Mouse (Mus musculus) forebrain, embryonic 15.5 days (tissue): ENCODE results near the gene Nap1l4. TPM values are rescaled to one million over a fixed set of nuclear protein-coding genes. Genes with fewer than 3 reads are reported as not detected.

Source experiments
- ATAC-seq: fragments of 200-750 bp; cut with Nextera tagmentation; replicated peaks from 2 replicates; pipeline ENCODE4 v1.8.0; 2017; ENCODE audit warnings: mild to moderate bottlenecking, moderate TSS enrichment, moderate library complexity
- H3K27ac ChIP-seq: fragments of 300-500 bp; sonication (generic); replicated peaks from 2 replicates; pipeline ENCODE4 v1.5.1; 2015; ENCODE audit warnings: mild to moderate bottlenecking, inconsistent platforms
- H3K27me3 ChIP-seq: fragments of 300-500 bp; sonication (generic); 2 replicates; pipeline ENCODE4 v1.6.1; 2015; ENCODE audit warnings: inconsistent platforms
- H3K36me3 ChIP-seq: fragments of 300-500 bp; sonication (generic); 2 replicates; pipeline ENCODE4 v1.6.1; 2015; ENCODE audit warnings: mild to moderate bottlenecking, inconsistent platforms
- H3K4me1 ChIP-seq: fragments of 300-500 bp; sonication (generic); 2 replicates; pipeline ENCODE4 v1.6.1; 2015; ENCODE audit warnings: inconsistent platforms
- H3K4me2 ChIP-seq: fragments of 300-500 bp; sonication (generic); replicated peaks from 2 replicates; pipeline ENCODE4 v1.6.1; 2015; ENCODE audit warnings: mild to moderate bottlenecking, inconsistent platforms
- H3K4me3 ChIP-seq: fragments of 300-500 bp; sonication (generic); 2 replicates; pipeline ENCODE4 v1.5.1; 2015; ENCODE audit warnings: mild to moderate bottlenecking, inconsistent platforms
- H3K9ac ChIP-seq: fragments of 300-500 bp; sonication (generic); replicated peaks from 2 replicates; pipeline ENCODE4 v1.6.1; 2015; ENCODE audit warnings: mild to moderate bottlenecking, inconsistent platforms
- H3K9me3 ChIP-seq: fragments of 300-500 bp; sonication (generic); 2 replicates; pipeline ENCODE4 v1.6.1; 2016; ENCODE audit warnings: inconsistent platforms
- WGBS: fragments of 180-500 bp; shearing (Covaris S2); methylation state at CpG from one replicate; pipeline ENCODE4 v1.1.7; 2015; ENCODE audit warnings: mixed read lengths; 5-methylcytosine and 5-hydroxymethylcytosine counted together
- polyA plus RNA-seq: library from polyadenylated mRNA; unstranded; fragments of >200 nt; fragmentation: Nextera tagmentation; extraction: Ambion mirVana; gene quantifications from 2 replicates; pipeline ENCODE4 v1.2.1, GENCODE M21; 2015

The Nap1l4 gene
- polyA plus RNA-seq, 1 experiment from 2014 or later, result 356 TPM

DNA sequence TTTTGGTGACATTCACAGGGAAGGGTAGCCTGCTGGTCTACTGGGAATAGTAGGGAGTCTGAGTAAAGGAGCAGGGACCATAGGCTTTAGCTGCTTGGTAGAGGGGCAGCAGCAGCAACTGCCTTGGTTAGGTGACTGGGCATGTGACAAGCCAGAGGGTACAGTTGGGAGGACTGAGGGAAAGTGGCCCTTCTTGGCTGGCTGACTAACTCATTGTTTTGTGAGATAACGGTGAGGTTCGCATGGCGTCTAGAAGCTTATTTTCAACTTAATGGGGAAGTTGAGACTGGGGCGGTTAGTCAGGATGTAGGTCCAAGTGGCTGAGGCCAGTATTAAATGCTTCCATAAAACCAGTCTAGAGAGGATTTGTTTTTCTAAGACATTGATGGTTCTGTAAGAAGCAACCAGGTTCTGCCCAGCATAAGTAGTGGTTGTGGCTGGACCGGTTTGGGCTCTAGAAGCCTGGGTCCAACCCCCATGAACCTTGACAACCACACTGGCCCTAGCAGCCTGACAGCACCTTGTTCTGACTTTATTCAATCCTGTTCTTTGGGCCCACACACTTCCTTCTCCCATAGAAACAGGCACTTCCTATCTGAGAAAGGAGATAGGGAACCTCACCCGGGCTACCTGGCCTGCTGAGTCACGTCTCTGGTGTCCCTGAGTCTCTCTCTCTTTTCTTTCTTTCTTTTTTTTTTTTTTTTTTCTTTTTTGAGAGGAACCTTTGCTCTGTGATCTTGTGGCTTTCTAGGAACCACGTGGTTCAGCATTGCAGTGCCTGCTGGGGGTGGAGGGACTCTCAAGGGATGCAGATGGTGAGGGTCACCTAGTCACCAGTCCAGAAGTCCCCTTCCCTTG is 53.6 kb downstream of the Nap1l4 start:
- Histone ChIP-seq H3K27ac (no peak overlapping the region), H3K4me2 (no peak overlapping the region), H3K4me1 (no peaks in the 10 kb centered on the region), H3K4me3 (no peak overlapping the region), H3K36me3 (no peaks in the 10 kb centered on the region), H3K27me3 (peaks cover 9% of the 10 kb centered on the region), H3K9me3 (no peaks in the 10 kb centered on the region), H3K9ac (no peak overlapping the region)
- ATAC-seq, result no peak
- 77% methylated on average over 8 of the region's 8 CpGs for WGBS

DNA sequence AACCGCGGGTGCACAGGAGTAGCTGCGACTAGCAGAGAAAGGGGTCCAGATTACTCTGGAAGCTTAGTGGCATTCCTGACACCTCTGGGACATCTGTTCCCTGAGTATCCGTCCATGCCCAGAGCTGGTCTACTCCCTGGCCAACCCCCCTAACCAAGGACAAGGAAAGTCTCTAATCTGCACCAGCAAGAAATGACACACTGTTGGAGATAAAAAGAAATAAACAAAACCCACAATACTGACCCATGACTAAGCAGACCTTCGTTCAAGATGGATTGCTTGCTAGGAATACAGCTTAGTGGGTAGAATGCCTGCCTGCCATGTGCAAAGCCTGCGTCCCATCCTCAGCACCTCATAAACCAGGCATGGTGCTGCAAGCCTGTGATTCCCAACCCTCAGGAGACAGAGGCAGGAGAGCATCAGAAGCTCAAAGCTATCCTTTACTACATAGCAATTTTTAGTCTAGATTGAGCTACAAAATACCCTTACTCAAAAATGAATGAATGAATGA is 55.2 kb downstream of the Nap1l4 start:
- no peak for ATAC-seq
- WGBS, result 94% methylated on average over 6 of the region's 6 CpGs
- Histone ChIP-seq H3K4me2 (no peak overlapping the region), H3K9me3 (no peaks in the 10 kb centered on the region), H3K27me3 (no peaks in the 10 kb centered on the region), H3K27ac (no peak overlapping the region), H3K36me3 (no peaks in the 10 kb centered on the region), H3K4me3 (no peak overlapping the region), H3K9ac (no peak overlapping the region), H3K4me1 (no peaks in the 10 kb centered on the region)

DNA sequence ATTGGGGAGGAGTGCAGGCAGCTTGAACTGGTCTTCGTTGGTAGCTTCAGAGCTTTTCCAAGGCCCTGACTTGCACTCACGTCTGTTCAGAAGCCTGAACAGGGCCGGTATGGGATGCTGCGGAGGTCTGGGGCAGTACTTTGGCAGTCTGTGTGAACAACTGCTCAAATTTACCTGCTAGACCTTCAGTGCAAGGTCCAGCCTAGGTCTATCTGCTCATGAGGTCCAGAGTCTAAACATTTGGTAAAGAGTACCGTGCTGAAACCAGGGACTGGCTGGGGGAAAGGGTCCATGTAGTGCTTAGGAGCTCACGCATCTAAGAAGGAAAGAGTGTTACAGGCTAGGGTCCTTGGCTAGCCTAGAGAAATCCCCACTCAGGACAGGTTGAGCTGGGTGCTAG is 59.2 kb downstream of the Nap1l4 start:
- Histone ChIP-seq H3K36me3 (no peaks in the 10 kb centered on the region), H3K9me3 (no peaks in the 10 kb centered on the region), H3K4me2 (no peak overlapping the region), H3K27me3 (no peaks in the 10 kb centered on the region), H3K4me3 (no peak overlapping the region), H3K27ac (no peak overlapping the region), H3K4me1 (no peaks in the 10 kb centered on the region), H3K9ac (no peak overlapping the region)
- ATAC-seq, result no peak
- 78% methylated on average over 6 of the region's 6 CpGs for WGBS

DNA sequence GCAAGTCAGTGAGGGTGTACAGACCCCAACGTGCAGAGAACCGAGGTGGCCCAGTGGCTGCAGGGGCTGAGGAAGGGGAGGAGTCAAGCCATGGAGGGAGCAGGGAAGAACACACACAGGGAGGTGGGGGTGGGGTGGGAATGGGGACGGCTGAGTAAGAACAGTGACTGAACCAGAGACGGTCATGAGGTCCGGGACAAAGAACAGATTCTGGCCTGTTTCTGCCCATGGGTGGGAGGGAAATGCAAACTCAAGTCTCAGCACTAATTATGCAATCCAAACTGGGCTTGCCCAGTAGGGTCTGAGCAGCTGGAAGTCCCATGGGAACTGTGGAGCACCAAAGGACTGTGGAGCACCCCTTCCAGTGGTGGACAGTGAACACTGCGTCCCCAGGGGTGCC is 66.4 kb downstream of the Nap1l4 start:
- H3K27me3 ChIP-seq, result no peaks in the 10 kb centered on the region
- no peaks in the 10 kb centered on the region for H3K9me3 ChIP-seq
- H3K4me3 ChIP-seq, result no peak overlapping the region
- H3K36me3 ChIP-seq, result no peaks in the 10 kb centered on the region
- no peak overlapping the region for H3K4me2 ChIP-seq
- H3K27ac ChIP-seq, result no peak overlapping the region
- ATAC-seq, result no peak
- WGBS, result 6% methylated on average over 6 of the region's 6 CpGs
- H3K9ac ChIP-seq, result no peak overlapping the region
- no peaks in the 10 kb centered on the region for H3K4me1 ChIP-seq

DNA sequence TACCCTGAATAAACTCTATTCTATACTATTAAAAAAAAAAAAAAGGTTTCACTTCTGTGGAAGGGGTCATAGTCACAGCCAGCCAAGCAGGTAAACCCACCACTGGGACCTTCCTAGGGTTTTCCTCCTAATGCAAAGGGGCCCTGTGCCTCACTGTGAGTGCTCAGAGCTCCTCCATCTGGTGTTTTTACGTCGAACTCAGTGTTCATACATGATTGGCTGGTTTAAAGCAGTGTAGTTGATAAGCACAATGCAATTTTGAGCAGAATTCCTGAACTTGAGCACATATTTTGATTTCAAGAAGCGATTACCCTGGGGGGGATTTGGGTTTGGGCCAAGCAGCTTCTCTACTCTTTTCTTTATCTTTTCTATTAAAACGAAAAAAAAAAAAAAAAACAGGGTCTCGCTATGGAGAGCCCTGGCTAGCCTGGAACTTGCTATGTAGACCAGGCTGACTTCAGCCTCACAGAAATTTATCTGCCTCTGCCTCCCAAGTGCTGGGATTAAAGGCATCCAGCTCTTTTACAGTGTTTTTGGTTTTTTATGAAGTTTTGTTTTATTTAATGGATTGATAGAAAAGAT is 67.0 kb downstream of the Nap1l4 start:
- ATAC-seq, result no peak
- Histone ChIP-seq H3K27ac (no peak overlapping the region), H3K9ac (no peak overlapping the region), H3K4me3 (no peak overlapping the region), H3K36me3 (no peaks in the 10 kb centered on the region), H3K27me3 (no peaks in the 10 kb centered on the region), H3K4me2 (no peak overlapping the region), H3K4me1 (no peaks in the 10 kb centered on the region), H3K9me3 (no peaks in the 10 kb centered on the region)
- 40% methylated on average over 5 of the region's 5 CpGs for WGBS

DNA sequence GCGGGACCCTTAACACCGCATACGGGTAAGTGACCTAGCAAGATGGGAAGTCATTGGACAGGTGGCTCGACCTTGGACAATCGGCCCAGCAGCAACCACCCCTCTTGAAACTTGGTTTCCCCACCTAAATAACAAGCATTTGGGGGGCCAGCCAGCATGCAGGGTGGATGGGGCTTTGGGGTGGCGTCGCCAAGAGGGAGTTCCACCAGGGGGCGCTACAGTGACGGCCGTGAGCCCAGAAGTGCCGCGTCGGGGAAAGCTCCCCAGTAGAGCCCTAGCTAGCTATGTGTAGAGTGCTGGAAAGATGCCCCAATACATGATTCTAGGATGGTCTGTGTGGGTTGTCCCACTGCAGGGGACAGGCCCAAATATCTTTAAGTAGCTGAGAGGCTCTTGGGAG is 68.4 kb downstream of the Nap1l4 start:
- H3K27me3 ChIP-seq, result no peaks in the 10 kb centered on the region
- no peak overlapping the region for H3K4me3 ChIP-seq
- no peak overlapping the region for H3K27ac ChIP-seq
- WGBS, result 33% methylated on average over 13 of the region's 13 CpGs
- no peak for ATAC-seq
- no peaks in the 10 kb centered on the region for H3K4me1 ChIP-seq
- H3K9me3 ChIP-seq, result no peaks in the 10 kb centered on the region
- no peaks in the 10 kb centered on the region for H3K36me3 ChIP-seq
- H3K4me2 ChIP-seq, result no peak overlapping the region
- H3K9ac ChIP-seq, result no peak overlapping the region

DNA sequence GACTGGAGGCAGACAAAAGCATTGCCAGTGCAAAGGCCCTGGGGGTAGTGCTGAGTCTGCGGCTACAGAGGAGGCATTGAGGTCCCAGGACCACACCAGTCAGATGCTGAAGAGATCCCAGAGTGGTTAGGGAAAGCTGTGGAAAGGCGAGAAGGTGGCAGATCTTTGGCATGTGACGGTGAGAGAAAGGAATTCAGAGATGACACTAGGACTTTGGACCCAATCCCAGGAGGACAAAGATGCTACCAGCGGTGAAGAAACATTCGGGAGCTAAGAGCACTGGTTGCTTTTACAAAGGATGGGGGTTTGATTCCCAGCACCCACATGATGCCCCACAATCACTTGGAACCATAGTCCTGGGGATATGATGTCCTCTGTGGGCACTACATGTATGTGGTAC is 71.1 kb downstream of the Nap1l4 start:
- ATAC-seq, result no peak
- Histone ChIP-seq H3K36me3 (no peaks in the 10 kb centered on the region), H3K4me3 (no peak overlapping the region), H3K9me3 (no peaks in the 10 kb centered on the region), H3K27ac (no peak overlapping the region), H3K4me1 (no peaks in the 10 kb centered on the region), H3K4me2 (no peak overlapping the region), H3K9ac (no peak overlapping the region), H3K27me3 (no peaks in the 10 kb centered on the region)
- WGBS, result 88% methylated on average over 5 of the region's 5 CpGs

DNA sequence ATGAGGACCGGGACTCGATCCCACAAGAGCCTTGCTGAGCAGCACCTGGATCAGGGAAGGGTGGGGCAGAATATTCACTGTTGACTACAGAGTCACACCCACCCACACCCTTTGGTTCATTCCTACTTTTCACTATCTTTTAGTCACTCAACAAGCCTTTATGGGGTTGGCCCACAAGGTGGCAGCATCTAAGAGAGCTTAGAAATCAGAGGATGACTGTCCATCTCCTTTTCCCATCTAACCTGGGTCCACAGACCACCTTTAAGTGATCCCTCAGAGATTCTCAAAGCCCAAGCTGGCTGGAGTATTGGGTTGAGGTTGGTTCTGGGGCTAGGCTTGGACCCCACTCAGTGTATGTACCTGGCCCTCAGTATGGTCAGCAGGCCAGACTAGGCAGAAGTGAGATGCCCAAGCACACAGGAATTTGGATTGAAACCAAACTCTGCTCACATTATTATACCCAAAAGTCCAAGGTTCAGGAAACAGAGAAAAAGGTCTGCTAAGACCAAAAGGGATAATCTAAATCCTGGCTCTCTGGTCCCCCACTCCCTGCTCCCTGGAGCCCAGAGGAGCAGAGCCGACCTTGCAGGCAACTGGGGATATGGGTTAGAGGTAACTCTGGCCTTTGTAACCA is 72.1 kb downstream of the Nap1l4 start:
- Histone ChIP-seq H3K9me3 (no peaks in the 10 kb centered on the region), H3K4me3 (no peak overlapping the region), H3K4me1 (no peaks in the 10 kb centered on the region), H3K27ac (no peak overlapping the region), H3K27me3 (no peaks in the 10 kb centered on the region), H3K9ac (no peak overlapping the region), H3K4me2 (no peak overlapping the region), H3K36me3 (no peaks in the 10 kb centered on the region)
- no peak for ATAC-seq
- 91% methylated on average over 3 of the region's 3 CpGs for WGBS

DNA sequence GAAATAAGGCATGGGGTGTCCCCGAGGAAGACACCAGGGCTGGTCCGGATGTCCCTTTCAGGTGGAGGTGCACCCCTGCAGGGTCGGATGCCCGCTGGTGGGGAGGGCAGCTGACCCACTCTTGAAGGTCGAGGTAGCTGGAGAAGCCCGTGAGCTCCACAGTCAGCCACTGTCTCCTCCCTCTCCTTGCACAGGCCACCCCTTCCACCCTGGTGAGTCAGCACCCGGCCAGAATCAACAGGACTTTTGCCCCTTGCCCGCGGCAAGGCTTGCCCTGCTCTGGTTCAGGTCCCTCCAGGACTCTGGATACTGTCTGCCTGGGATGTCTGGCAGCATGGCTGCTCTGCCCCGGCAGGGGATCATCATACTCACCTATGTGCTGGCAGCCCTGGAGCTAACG is 73.0 kb downstream of the Nap1l4 start:
- H3K4me2 ChIP-seq, result no peak overlapping the region
- no peak overlapping the region for H3K27ac ChIP-seq
- no peak overlapping the region for H3K9ac ChIP-seq
- no peaks in the 10 kb centered on the region for H3K4me1 ChIP-seq
- WGBS, result 74% methylated on average over 11 of the region's 11 CpGs
- no peaks in the 10 kb centered on the region for H3K36me3 ChIP-seq
- no peaks in the 10 kb centered on the region for H3K27me3 ChIP-seq
- H3K4me3 ChIP-seq, result no peak overlapping the region
- no peak for ATAC-seq
- H3K9me3 ChIP-seq, result no peaks in the 10 kb centered on the region

DNA sequence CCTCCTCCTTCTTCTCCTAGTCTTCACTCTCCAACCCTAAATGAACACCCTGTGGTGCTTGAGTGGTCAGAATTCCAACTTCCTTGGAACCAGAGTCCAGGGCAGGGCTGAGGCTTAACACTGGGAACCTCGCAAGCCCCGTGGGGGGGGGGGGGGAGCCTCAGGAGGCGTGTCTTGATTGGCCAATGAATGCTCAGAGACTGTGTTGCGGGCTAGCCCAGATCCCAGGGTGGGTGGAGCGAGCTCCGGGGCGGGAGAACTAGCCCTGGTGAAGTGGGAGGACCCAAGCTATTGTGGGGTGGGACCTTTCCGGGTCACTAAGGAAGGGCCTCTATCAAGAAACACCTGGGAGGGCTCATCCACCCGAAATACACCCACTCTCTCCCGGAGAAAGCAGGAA is 74.1 kb downstream of the Nap1l4 start:
- Histone ChIP-seq H3K4me1 (peaks cover under 1% of the 10 kb centered on the region; the same call in 1 of the 2 replicates), H3K36me3 (no peaks in the 10 kb centered on the region), H3K4me3 (no peak overlapping the region), H3K9me3 (no peaks in the 10 kb centered on the region), H3K4me2 (no peak overlapping the region), H3K27ac (no peak overlapping the region), H3K9ac (no peak overlapping the region), H3K27me3 (no peaks in the 10 kb centered on the region)
- no peak for ATAC-seq
- 49% methylated on average over 10 of the region's 10 CpGs for WGBS

DNA sequence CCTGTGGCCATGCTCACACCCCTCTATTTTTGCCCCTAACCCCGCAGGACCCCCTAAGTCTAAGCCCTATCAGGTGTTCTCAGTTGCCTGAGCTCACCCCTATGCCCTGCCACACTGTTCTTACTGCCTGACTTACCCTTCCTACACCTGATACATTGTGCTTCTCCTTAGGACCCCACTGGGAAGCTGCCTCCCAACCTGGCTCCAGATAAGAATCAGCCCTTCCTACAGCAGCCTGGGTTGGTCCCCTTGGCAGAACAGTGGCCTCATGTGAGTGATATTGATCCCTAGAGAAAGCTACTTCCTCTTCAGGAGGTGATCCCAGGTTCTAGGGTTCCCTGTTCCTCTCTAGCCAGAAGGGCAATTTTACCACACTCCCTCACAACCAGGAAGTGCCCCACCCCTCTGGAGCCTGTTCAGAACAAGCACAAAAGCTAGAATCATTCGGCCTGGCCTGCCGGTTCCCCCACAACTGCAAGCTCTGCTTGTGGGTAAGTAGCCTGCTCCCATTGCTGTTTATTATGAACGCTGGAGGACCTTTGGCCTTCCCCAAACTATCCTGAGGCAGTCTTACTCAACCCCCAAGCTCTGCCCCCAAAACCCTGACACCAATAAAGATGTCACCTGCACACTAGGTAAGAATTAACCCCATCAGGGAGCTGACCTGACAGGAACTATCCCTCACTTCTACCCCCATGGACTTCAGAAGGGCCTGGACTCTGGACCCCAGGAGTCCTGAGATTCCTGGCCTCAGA is 75.4 kb downstream of the Nap1l4 start, which contains the start of gene Slc22a18:
Gene Slc22a18 (plus strand): TSS at position 390 of the 755 bp plus-strand sequence.
- Histone ChIP-seq H3K9ac (no peak within 1 kb of the TSS), H3K4me2 (no peak within 1 kb of the TSS), H3K4me1 (peaks cover 2% of the 10 kb centered on the region; the same call in 1 of the 2 replicates), H3K4me3 (no peak within 1 kb of the TSS), H3K27me3 (no peaks in the 10 kb centered on the region), H3K9me3 (no peaks in the 10 kb centered on the region), H3K27ac (no peak within 1 kb of the TSS), H3K36me3 (no peaks in the 10 kb centered on the region)
- WGBS, result 35% methylated on average over 4 of the region's 4 CpGs
- no peak for ATAC-seq

DNA sequence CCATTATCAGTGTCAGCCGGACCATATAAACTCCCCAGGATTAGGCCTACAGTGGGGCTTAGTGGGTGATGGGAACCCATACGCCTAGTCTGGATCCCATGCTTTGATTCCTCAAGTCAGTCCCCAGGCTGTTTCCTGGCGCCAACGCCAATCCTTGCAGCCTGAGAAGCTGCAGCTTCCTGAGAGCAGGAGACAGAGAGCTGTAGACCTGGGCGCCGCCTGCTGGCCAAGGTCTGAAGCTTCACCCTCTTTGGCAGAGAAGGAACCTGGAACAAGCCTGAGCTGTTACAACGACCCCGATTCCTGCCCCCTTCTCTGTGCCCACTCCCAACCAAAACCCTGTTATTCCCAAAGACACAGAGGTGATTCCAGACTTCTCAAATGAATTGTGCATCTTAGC is 79.0 kb downstream of the Nap1l4 start:
- H3K9ac ChIP-seq, result no peak overlapping the region
- H3K27me3 ChIP-seq, result peaks cover 5% of the 10 kb centered on the region; the same call in 1 of the 2 replicates
- no peak overlapping the region for H3K4me3 ChIP-seq
- 14% methylated on average over 8 of the region's 8 CpGs for WGBS
- no peak overlapping the region for H3K27ac ChIP-seq
- no peak overlapping the region for H3K4me2 ChIP-seq
- no peaks in the 10 kb centered on the region for H3K36me3 ChIP-seq
- peaks cover 9% of the 10 kb centered on the region for H3K4me1 ChIP-seq
- peak; percentile 30; the same call in 1 of the 2 replicates for ATAC-seq
- H3K9me3 ChIP-seq, result no peaks in the 10 kb centered on the region
